Mouse (Mus musculus) bone marrow macrophage, adult 2 months (primary cell): Measurements from ENCODE around the gene Phldb2.

Source experiments
- CTCF ChIP-seq: IDR thresholded peaks from 2 replicates; pipeline ENCODE4 v1.5.1; 2012; ENCODE audit warnings: low read depth, mild to moderate bottlenecking, low read length, moderate library complexity
- POLR2A ChIP-seq: IDR thresholded peaks from 2 replicates; pipeline ENCODE4 v1.6.1; 2012; ENCODE audit warnings: mild to moderate bottlenecking, low read depth, low read length, borderline replicate concordance

DNA sequence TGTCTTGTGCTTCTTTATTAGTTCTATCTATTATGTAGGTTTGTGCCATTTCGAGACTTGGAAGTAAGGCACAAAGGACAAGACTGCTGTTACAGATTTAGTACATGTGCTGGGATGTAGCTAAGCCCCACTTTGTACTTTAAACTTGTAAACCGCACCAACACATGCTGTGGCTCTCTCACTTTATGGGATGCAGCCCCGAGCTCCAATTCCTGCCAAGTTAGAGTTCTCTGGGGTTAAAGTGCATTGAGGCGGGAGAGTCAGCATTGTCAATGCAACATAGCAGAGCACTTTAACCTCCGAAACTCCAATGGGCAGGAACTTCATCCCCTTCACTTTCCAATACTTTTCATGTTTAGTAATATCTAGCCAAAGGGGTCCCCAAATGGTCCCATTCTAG lies 224.2 kb downstream of the Phldb2 start:
- TF ChIP-seq POLR2A (no peak), CTCF (no peak)
